Mouse (Mus musculus) CH12.LX (cell line): Measurements from ENCODE around the gene Fabp3. TPM values are rescaled to one million over a fixed set of nuclear protein-coding genes. Genes with fewer than 3 reads are reported as not detected.

ENCODE experiments used
- DNase-seq: peaks from one replicate; pipeline ENCODE4 v3.0.0-alpha.2; 2013; ENCODE audit errors: extremely low read depth
- H3K27ac ChIP-seq: 2 replicates; pipeline ENCODE4 v1.5.1; 2012; ENCODE audit warnings: low read depth, mild to moderate bottlenecking, control low read depth, moderate library complexity; ENCODE audit not compliant: insufficient read depth
- H3K27me3 ChIP-seq: replicated peaks from 2 replicates; pipeline ENCODE3; 2012; ENCODE audit warnings: inconsistent platforms
- H3K36me3 ChIP-seq, 2 experiments: replicated peaks in 1 of 2; 2 replicates each; pipeline versions ENCODE3 to v1.6.1; 2012; ENCODE audit warnings: inconsistent platforms in 1 of 2, low read length in 1 of 2, mild to moderate bottlenecking in 1 of 2, mixed read lengths in 1 of 2, moderate library complexity in 1 of 2; ENCODE audit not compliant: control insufficient read depth in 1 of 2, insufficient read depth in 1 of 2
- H3K4me1 ChIP-seq, 2 experiments: 2 replicates each; pipeline ENCODE4 v1.6.1; 2012; ENCODE audit warnings: inconsistent platforms in 1 of 2, moderate library complexity in 1 of 2; ENCODE audit not compliant: insufficient read depth in 2 of 2, control insufficient read depth in 1 of 2
- H3K4me2 ChIP-seq: 2 replicates; pipeline ENCODE4 v1.6.1; 2012; ENCODE audit warnings: low read depth, mild to moderate bottlenecking, control low read depth; ENCODE audit not compliant: poor library complexity, insufficient read depth, severe bottlenecking
- H3K4me3 ChIP-seq, 3 experiments: fragments of 150-350 bp in 1 of 3; sonication (generic) in 1 of 3; replicated peaks in 1 of 3; 2 replicates each; pipeline versions ENCODE3 to v1.5.1; 2011 to 2012; ENCODE audit warnings: low read depth in 2 of 3, low read length in 2 of 3, mild to moderate bottlenecking in 2 of 3, moderate library complexity in 2 of 3, control low read depth in 1 of 3, improper control_type of control experiment in 1 of 3, inconsistent platforms in 1 of 3, mixed read lengths in 1 of 3; ENCODE audit not compliant: poor library complexity in 1 of 3
- H3K79me2 ChIP-seq: replicated peaks from 2 replicates; pipeline ENCODE4 v1.6.1; 2012; ENCODE audit warnings: mild to moderate bottlenecking, moderate library complexity; ENCODE audit not compliant: control insufficient read depth, poor library complexity, insufficient read depth, severe bottlenecking; ENCODE audit errors: extremely low read depth
- H3K9ac ChIP-seq: 2 replicates; pipeline ENCODE4 v1.6.1; 2012; ENCODE audit warnings: low read depth, mild to moderate bottlenecking, control low read depth, moderate library complexity; ENCODE audit not compliant: insufficient read depth
- H3K9me3 ChIP-seq: replicated peaks from 2 replicates; pipeline ENCODE3; 2012; ENCODE audit warnings: low read length, inconsistent platforms, mixed read lengths
- BHLHE40 ChIP-seq: IDR thresholded peaks from 2 replicates; pipeline ENCODE4 v1.6.1; 2011; ENCODE audit warnings: mild to moderate bottlenecking, low read depth, low read length, improper control_type of control experiment
- CHD2 ChIP-seq: IDR thresholded peaks from 2 replicates; pipeline ENCODE4 v1.6.1; 2011; ENCODE audit warnings: low read length, improper control_type of control experiment
- E2F4 ChIP-seq: IDR thresholded peaks from 2 replicates; pipeline ENCODE4 v1.6.1; 2011; ENCODE audit warnings: low read depth, low read length, improper control_type of control experiment; ENCODE audit not compliant: insufficient replicate concordance
- ELF1 ChIP-seq: IDR thresholded peaks from 2 replicates; pipeline ENCODE4 v1.6.1; 2014; ENCODE audit warnings: low read depth, mild to moderate bottlenecking, inconsistent platforms, low read length, improper control_type of control experiment
- ETS1 ChIP-seq: conservative IDR thresholded peaks from 2 replicates; pipeline ENCODE4 v1.6.1; 2012; ENCODE audit warnings: low read depth, mild to moderate bottlenecking, inconsistent platforms, low read length, improper control_type of control experiment, moderate library complexity
- GABPA ChIP-seq: IDR thresholded peaks from 2 replicates; pipeline ENCODE4 v1.6.1; 2012; ENCODE audit warnings: low read depth, low read length, improper control_type of control experiment, inconsistent platforms; ENCODE audit not compliant: insufficient replicate concordance
- HCFC1 ChIP-seq: IDR thresholded peaks from 2 replicates; pipeline ENCODE4 v1.6.1; 2012; ENCODE audit warnings: low read depth, mild to moderate bottlenecking, inconsistent platforms, low read length, improper control_type of control experiment
- IRF4 ChIP-seq: IDR thresholded peaks from 2 replicates; pipeline ENCODE4 v1.6.1; 2014; ENCODE audit warnings: low read depth, mild to moderate bottlenecking, inconsistent platforms, low read length, improper control_type of control experiment
- JUN ChIP-seq: IDR thresholded peaks from 2 replicates; pipeline ENCODE4 v1.6.1; 2011; ENCODE audit warnings: low read depth, mild to moderate bottlenecking, low read length, improper control_type of control experiment, moderate library complexity; ENCODE audit not compliant: insufficient read depth
- KAT2A ChIP-seq: IDR thresholded peaks from 2 replicates; pipeline ENCODE4 v1.6.1; 2012; ENCODE audit warnings: low read length, improper control_type of control experiment, inconsistent platforms; ENCODE audit not compliant: insufficient replicate concordance
- MAFK ChIP-seq: IDR thresholded peaks from 2 replicates; pipeline ENCODE4 v1.6.1; 2011; ENCODE audit warnings: low read length, improper control_type of control experiment; ENCODE audit not compliant: insufficient replicate concordance
- MAX ChIP-seq: IDR thresholded peaks from 2 replicates; pipeline ENCODE4 v1.6.1; 2011; ENCODE audit warnings: low read length, improper control_type of control experiment
- MAZ ChIP-seq: IDR thresholded peaks from 2 replicates; pipeline ENCODE4 v1.6.1; 2012; ENCODE audit warnings: low read depth, mild to moderate bottlenecking, inconsistent platforms, low read length, improper control_type of control experiment, moderate library complexity
- MXI1 ChIP-seq: IDR thresholded peaks from 2 replicates; pipeline ENCODE4 v1.6.1; 2011; ENCODE audit warnings: mild to moderate bottlenecking, low read depth, low read length, improper control_type of control experiment
- MYC ChIP-seq: IDR thresholded peaks from 2 replicates; pipeline ENCODE4 v1.6.1; 2011; ENCODE audit warnings: low read depth, mild to moderate bottlenecking, improper control_type of control experiment, low read length
- NELFE ChIP-seq: IDR thresholded peaks from 2 replicates; pipeline ENCODE4 v1.6.1; 2011; ENCODE audit warnings: low read depth, low read length, improper control_type of control experiment
- NRF1 ChIP-seq: IDR thresholded peaks from 2 replicates; pipeline ENCODE4 v1.6.1; 2014; ENCODE audit warnings: low read depth, mild to moderate bottlenecking, inconsistent platforms, low read length, improper control_type of control experiment, moderate library complexity
- RCOR1 ChIP-seq: conservative IDR thresholded peaks from 2 replicates; pipeline ENCODE4 v1.6.1; 2012; ENCODE audit warnings: low read depth, mild to moderate bottlenecking, inconsistent platforms, low read length, improper control_type of control experiment
- SIN3A ChIP-seq: IDR thresholded peaks from 2 replicates; pipeline ENCODE4 v1.6.1; 2012; ENCODE audit warnings: low read length, improper control_type of control experiment, inconsistent platforms
- SMC3 ChIP-seq: IDR thresholded peaks from 2 replicates; pipeline ENCODE4 v1.6.1; 2011; ENCODE audit warnings: low read depth, low read length, improper control_type of control experiment
- TCF12 ChIP-seq: IDR thresholded peaks from 2 replicates; pipeline ENCODE4 v1.6.1; 2014; ENCODE audit warnings: low read depth, mild to moderate bottlenecking, inconsistent platforms, low read length, improper control_type of control experiment
- USF1 ChIP-seq: IDR thresholded peaks from 2 replicates; pipeline ENCODE4 v1.6.1; 2014; ENCODE audit warnings: low read depth, mild to moderate bottlenecking, inconsistent platforms, low read length, improper control_type of control experiment
- ZC3H11A ChIP-seq: IDR thresholded peaks from 2 replicates; pipeline ENCODE4 v1.6.1; 2012; ENCODE audit warnings: low read depth, mild to moderate bottlenecking, inconsistent platforms, low read length, improper control_type of control experiment
- ZKSCAN1 ChIP-seq: IDR thresholded peaks from 2 replicates; pipeline ENCODE4 v1.6.1; 2012; ENCODE audit warnings: low read depth, inconsistent platforms, low read length, improper control_type of control experiment, borderline replicate concordance
- ZMIZ1 ChIP-seq: IDR thresholded peaks from 2 replicates; pipeline ENCODE4 v1.6.1; 2012; ENCODE audit warnings: low read depth, mild to moderate bottlenecking, inconsistent platforms, low read length, improper control_type of control experiment
- ZNF384 ChIP-seq: IDR thresholded peaks from 2 replicates; pipeline ENCODE4 v1.6.1; 2012; ENCODE audit warnings: low read depth, low read length, improper control_type of control experiment, inconsistent platforms
- dilution Hi-C: fragments of 300-500 bp; cut with MboI; formaldehyde crosslinking; loops from 2 replicates; pipeline ENCODE4 v1.14.3; 2020; ENCODE audit warnings: low sequenced_read_pairs; ENCODE audit not compliant: extremely low pct_unique_long_range_greater_than_20kb, extremely low pct_ligation_motif_present
- in situ Hi-C: fragments of 300-500 bp; cut with MboI; formaldehyde crosslinking; loops from 3 replicates; pipeline ENCODE4 v1.14.3; 2019; ENCODE audit warnings: low sequenced_read_pairs, low pct_ligation_motif_present, low pct_unique_long_range_greater_than_20kb, mixed read lengths
- polyA plus RNA-seq: library from polyadenylated mRNA; unstranded; fragments of >175 nt; gene quantifications from 2 replicates; pipeline ENCODE4 v1.2.1, GENCODE M21; 2012; ENCODE audit warnings: low read depth; ENCODE audit not compliant: insufficient read length
- total RNA-seq, 2 experiments: library from RNA; depleted of rRNA; stranded (reverse); fragments of 300-350 nt in 1 of 2; fragments of >200 nt in 1 of 2; gene quantifications; 2 replicates each; pipeline ENCODE4 v1.2.3; 2012 to 2014

The Fabp3 gene
- total and polyA plus RNA-seq, 3 experiments: not detected

DNA sequence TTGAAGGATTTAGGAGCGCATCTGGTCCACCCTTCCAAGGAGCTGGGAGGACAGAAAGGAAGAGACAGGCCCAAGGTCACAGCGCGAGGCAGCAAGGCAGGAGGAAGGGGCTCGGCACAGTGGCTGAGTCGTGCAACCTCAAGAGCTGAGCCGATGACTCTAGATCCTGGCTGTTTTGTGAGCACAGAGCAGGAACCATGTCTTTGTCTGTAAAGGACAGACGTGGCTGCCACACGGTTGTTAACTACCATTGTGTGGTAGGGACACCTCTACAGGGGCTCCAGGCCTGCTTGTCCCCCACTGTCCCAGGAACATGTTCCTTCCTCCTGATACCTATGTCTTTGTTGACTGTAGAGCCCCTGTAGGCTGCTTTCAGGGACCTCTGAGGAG is 8.8 kb upstream of the Fabp3 start:
- in situ Hi-C loops: no loop called here

GRCm38 (mm10) chr4:130302285-130302870 is 6.0 kb upstream of the Fabp3 start:
- DNase-seq: no peak
- Histone ChIP-seq H3K4me1 (peaks cover 0 to 19% of the 10 kb centered on the region in 2 experiments; a peak in 2 of 4 replicates), H3K4me2 (no peak overlapping the region), H3K4me3 (no peak overlapping the region), H3K79me2 (no peaks in the 10 kb centered on the region), H3K9ac (no peak overlapping the region), H3K36me3 (no peaks in the 10 kb centered on the region), H3K9me3 (no peaks in the 10 kb centered on the region), H3K27ac (no peak overlapping the region), H3K27me3 (peaks cover 19% of the 10 kb centered on the region)
- dilution Hi-C loops: no loop called here
- in situ Hi-C loops: no loop called here
- TF ChIP-seq NRF1: no peak
- no peak for TF ChIP-seq ZKSCAN1
- TF ChIP-seq SMC3: no peak
- TF ChIP-seq JUN: no peak
- TF ChIP-seq KAT2A: no peak
- TF ChIP-seq IRF4: no peak
- TF ChIP-seq USF1: no peak
- TF ChIP-seq SIN3A: no peak
- TF ChIP-seq ZNF384: no peak
- no peak for TF ChIP-seq ZMIZ1
- no peak for TF ChIP-seq MAFK
- no peak for TF ChIP-seq MAX
- no peak for TF ChIP-seq TCF12
- TF ChIP-seq BHLHE40: no peak
- TF ChIP-seq E2F4: no peak
- TF ChIP-seq ETS1: no peak
- no peak for TF ChIP-seq HCFC1

More for the DNA sequence above, 8.8 kb upstream of the Fabp3 start:
- Histone ChIP-seq H3K4me1 (peaks cover 0 to 16% of the 10 kb centered on the region in 2 experiments; a peak in 2 of 4 replicates), H3K36me3 (no peaks in the 10 kb centered on the region), H3K4me3 (no peak overlapping the region), H3K4me2 (no peak overlapping the region), H3K9ac (no peak overlapping the region), H3K27me3 (peaks cover 30% of the 10 kb centered on the region), H3K27ac (no peak overlapping the region), H3K79me2 (no peaks in the 10 kb centered on the region), H3K9me3 (no peaks in the 10 kb centered on the region)
- DNase-seq: no peak
- dilution Hi-C loops: no loop called here
- no peak for TF ChIP-seq JUN
- no peak for TF ChIP-seq IRF4
- no peak for TF ChIP-seq E2F4
- TF ChIP-seq NRF1: no peak
- no peak for TF ChIP-seq BHLHE40
- no peak for TF ChIP-seq USF1
- TF ChIP-seq CHD2: no peak
- no peak for TF ChIP-seq MXI1
- no peak for TF ChIP-seq GABPA
- no peak for TF ChIP-seq NELFE
- TF ChIP-seq ELF1: no peak
- no peak for TF ChIP-seq ZNF384
- TF ChIP-seq MYC: no peak
- no peak for TF ChIP-seq MAZ
- no peak for TF ChIP-seq ZMIZ1
- TF ChIP-seq RCOR1: no peak
- no peak for TF ChIP-seq ZC3H11A
